Mouse (Mus musculus) kidney, adult 18-20 months (tissue): Measurements from ENCODE around the gene Snx29.

Experiments
- DNase-seq: peaks from one replicate; pipeline ENCODE4 v3.0.0; 2021

The Snx29 gene

DNA sequence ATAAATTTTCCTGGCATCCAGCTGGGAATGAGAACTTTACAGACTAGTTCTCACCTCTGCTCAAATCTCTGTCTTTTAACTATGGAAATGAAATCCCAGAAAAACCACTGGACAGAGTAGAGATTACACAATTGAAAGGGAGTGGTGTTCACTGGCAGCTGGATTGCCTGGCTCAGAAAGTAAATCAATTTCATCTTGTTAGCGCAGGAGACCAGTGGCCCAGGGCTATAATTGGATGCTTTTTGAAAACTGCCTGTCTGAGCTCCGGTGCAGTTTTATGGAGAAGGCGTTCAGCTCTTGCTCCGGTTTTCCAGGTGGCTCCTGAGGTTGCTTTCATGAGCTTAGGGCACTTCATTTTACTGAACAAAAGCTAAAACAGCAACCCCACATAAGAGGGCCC is 371.7 kb downstream of the Snx29 start:
- DNase-seq: no peak

DNA sequence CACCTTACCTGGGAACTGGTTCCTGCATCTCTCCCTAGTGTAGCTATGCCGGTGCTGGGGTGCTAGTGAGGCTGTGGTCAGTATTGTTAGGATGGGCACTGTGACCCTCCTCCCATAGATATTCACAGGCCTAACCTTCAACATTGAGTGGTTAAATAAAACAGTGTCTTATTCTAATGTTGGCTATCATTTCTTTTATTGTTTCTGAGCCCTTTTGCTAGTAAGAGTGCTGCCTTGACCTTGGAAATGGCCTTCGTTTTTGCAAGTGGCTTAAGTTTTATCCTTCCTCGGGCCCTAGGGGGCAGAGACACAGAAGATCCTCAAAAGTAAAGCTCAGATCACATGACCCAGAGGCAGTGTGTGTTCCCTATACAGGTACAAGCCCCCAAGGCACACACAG is 374.1 kb downstream of the Snx29 start:
- DNase-seq: no peak

DNA sequence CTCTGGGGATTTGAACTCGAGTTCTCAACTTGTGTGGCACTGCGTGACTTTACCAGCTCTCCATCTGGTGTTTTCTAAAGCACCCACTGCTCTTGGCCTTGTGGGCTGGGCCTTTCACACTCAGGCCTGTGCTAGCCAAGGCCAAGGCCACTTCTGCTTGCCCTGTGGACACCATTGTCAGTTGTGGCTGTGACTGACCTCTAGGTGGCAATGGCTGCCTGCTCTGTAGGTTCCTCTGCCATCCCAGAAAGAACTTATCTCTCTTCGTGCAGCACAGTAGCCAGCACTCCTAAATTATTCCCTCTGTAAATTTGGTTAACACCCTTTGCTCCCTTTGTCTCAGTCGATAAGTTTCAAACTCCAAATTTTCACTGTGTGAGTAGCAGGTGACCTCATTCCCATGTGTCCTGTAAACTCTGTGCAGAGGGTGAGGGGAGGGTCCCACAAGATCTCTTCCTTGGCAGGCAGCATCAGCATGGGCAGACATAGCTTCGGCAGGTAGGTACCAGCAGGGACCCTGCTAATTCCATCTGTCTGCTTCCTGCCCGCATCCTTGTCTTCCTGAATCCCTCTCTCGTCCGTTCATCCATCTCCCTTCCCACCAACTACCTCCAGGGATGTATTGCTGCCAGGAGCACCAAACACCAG is 375.1 kb downstream of the Snx29 start:
- no peak for DNase-seq

- DNase-seq: no peak
Observed at GRCm38 (mm10) chr16:11701579-11701978, 378.9 kb downstream of the Snx29 start.

- no peak for DNase-seq
Observed at GRCm38 (mm10) chr16:11704096-11704495, 381.4 kb downstream of the Snx29 start.

DNA sequence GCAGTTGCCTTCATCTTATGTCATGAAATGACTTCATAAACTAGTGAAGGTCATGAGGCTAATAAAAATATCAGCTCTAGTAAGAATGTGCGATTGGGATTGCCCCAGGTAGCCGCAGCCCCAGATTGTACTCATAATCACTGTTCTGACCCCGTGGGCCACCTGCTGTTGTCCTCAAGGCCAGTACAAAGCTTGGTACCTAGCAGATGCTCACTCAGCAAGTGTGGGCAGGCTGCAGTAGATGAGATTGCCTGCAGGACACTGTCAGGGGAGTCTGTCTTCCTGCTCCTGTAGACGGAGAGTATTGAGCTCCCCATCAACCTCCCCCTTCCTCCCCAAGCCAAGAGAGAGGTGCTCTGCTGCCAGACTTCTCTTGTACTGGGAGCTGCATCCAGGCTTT is 382.7 kb downstream of the Snx29 start:
- DNase-seq: no peak

DNA sequence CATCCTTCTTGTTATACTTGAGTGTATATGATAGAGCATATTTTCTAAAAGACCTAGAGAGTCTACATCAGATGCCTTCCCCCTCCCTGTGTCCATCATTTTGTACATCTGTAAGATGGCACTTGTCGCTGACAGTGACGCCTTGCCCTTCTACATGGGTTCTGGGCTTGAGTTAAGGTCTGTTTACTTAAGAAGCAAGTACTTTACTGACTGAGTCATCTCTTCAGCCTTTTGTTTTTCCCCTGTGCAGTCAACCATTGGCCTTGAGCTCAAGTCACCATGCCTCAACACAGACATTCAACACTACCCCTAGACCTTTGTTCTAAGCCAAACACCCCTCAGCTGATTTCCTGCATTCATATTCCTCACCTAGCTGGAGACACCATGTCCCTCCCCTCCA is 385.4 kb downstream of the Snx29 start:
- DNase-seq: no peak

GRCm38 (mm10) chr16:11709382-11709781 is 386.7 kb downstream of the Snx29 start:
- no peak for DNase-seq

GRCm38 (mm10) chr16:11709999-11710667 is 387.4 kb downstream of the Snx29 start:
- no peak for DNase-seq

DNA sequence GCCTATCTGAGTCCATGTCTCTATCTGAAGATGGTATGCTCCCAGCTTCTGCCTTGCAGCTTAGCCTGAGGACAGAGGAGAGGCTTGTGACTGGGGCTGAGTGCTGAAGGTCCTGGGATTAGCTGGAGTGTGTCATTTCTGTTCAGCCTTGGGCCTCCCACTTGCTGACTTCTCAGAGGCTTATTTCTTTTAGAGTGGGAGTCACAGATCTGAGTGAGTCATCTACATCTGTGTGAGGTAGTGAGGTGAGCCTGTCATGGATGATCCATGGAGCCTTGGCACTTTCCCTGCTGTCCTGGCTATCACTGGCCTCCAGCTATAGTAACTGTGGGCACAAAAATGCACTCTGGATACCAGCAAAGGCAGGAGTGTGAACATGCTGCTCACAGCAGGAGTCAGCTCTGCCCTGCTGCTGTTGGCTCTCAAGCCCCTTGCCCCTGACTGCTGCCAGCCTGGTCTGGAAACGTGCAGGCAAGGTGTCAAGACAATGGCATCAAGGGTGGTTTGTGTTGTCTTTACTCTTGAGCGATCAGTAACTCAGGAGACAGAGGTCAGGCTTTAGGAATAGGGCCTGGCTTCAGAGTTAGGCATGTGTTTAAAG is 390.7 kb downstream of the Snx29 start:
- no peak for DNase-seq

- DNase-seq: no peak
Observed at GRCm38 (mm10) chr16:11716932-11717331, 394.2 kb downstream of the Snx29 start.

GRCm38 (mm10) chr16:11725901-11726300 is 403.2 kb downstream of the Snx29 start:
- no peak for DNase-seq

DNA sequence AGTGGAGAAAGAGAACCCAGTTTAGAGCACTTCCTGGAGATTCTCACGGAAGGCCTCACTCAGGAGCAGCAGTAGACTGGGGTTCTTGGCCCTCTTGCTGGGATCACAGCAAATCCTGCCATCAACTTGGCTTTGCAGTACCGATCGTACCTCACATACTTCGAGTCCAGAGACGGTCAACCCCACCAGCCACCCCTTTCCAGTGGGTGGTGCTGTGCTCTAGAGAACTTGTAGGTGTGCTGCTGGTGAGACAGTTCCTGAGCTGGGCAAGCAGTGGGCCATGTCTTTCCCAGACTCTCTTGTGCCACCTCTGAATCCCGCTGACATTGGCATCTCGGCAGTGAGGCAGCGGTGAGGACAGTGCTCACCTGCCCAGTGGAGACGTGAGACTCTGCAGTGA is 404.6 kb downstream of the Snx29 start:
- no peak for DNase-seq

GRCm38 (mm10) chr16:11728131-11728530 is 405.4 kb downstream of the Snx29 start:
- no peak for DNase-seq

DNA sequence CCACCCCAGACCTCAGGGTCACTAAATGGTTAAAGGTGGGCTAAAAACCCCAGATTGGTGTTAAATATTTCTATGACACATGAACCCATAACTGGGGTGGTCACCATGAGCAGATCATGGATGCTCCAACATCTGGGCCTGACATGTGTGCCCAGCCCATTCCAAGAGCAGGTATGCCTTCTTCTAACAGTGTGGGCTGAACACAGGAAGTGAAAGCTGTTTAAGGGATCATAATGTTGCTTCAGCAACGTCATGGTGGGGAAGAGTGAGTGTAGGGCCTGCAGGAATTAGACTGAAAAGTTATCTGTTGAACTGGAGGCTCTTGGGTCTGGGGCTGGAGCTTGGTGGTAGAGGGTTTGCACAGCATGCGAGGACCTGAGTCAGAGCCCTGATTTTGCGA is 405.9 kb downstream of the Snx29 start:
- no peak for DNase-seq

DNA sequence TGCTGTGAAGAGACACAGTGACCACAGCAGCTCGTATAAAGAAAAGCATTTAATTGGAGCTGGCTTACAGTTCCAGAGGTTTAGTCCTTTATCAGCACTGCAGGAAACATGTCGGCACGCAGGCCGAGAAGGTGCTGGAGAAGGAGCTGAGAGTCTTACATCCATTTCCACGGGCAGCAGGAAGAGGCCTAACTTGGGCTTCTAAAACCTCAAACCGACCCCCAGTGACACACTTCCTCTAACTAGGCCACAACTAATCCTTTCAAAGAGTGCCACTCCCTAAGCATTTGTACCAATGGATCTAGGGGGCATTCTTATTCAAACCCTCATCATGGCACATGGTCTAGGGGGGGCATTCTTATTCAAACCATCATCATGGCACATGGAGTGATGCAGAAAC is 406.4 kb downstream of the Snx29 start:
- no peak for DNase-seq

GRCm38 (mm10) chr16:11729815-11730214 is 407.1 kb downstream of the Snx29 start:
- no peak for DNase-seq

- DNase-seq: no peak
Observed at GRCm38 (mm10) chr16:11731014-11731535, 408.4 kb downstream of the Snx29 start.

GRCm38 (mm10) chr16:11738341-11738740 is 415.6 kb downstream of the Snx29 start:
- DNase-seq: no peak

GRCm38 (mm10) chr16:11741951-11742350 is 419.2 kb downstream of the Snx29 start:
- no peak for DNase-seq

- no peak for DNase-seq
Observed at GRCm38 (mm10) chr16:11742351-11742750, 419.6 kb downstream of the Snx29 start.

DNA sequence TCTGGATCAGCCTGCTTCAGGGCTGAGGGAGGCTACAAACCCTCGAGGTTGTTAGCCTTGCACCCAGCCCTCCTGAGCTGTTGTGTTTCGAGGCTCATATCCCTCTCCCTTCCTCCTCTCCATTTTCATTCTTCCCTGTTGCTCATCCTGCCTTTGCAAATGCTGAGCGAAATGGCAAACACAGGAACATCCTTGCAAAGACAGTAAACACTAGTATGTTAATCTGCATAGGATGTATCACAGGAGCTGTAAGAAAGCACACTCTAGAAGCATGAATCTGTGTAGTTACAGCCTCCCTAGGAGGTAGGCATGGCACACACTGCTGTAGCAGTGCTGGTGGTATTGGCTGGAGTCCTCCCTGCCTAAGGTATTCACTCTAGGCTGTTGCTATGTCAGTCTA is 420.3 kb downstream of the Snx29 start:
- DNase-seq: no peak

DNA sequence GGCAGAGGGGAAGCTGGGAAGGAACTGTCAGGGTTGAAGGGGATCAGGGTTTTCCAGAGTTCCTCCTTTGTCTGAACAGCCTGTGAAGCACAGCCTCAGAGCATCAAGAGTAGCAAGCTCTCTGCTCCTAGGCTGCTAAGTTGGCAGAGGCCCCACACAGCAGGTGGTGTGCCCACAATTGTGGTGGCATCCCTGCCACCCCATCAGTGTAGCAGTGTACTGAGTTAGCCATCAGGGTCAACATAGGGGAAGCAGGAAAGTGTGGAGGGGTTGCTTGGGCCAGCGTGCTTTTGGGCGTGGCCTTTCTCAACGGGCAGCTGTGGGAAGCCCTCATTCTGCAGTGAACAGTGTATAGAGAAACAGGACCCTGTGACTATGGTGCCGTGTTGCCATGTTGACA is 421.0 kb downstream of the Snx29 start:
- no peak for DNase-seq

- no peak for DNase-seq
Observed at GRCm38 (mm10) chr16:11746036-11746435, 423.3 kb downstream of the Snx29 start.
